Mouse (Mus musculus) E14TG2a.4 (cell line): Measurements from ENCODE around the gene Tll2.

Experiments used
- CTCF ChIP-seq: conservative IDR thresholded peaks from 2 replicates; pipeline ENCODE4 v1.5.1; 2014; ENCODE audit warnings: low read length
- NANOG ChIP-seq: IDR thresholded peaks from 2 replicates; pipeline ENCODE4 v1.6.1; 2014; ENCODE audit warnings: borderline replicate concordance, low read length, mixed read lengths
- POU5F1 ChIP-seq: IDR thresholded peaks from 2 replicates; pipeline ENCODE4 v1.6.1; 2014; ENCODE audit warnings: low read length, borderline replicate concordance

- TF ChIP-seq CTCF, result no peak
- no peak for TF ChIP-seq NANOG
- TF ChIP-seq POU5F1, result no peak
Measured at GRCm38 (mm10) chr19:41206811-41207344, at the start of gene Tll2.
